Mouse (Mus musculus) CH12.LX (cell line): ENCODE measurements around the gene Fmn2.

Experiments
- CTCF ChIP-seq, 2 experiments: IDR thresholded peaks in 1 of 2; conservative IDR thresholded peaks in 1 of 2; 2 replicates each; pipeline ENCODE4 v1.5.1; 2011 to 2012; ENCODE audit warnings: low read depth in 2 of 2, low read length in 2 of 2, improper control_type of control experiment in 1 of 2, inconsistent platforms in 1 of 2, mild to moderate bottlenecking in 1 of 2, moderate library complexity in 1 of 2
- E2F4 ChIP-seq: IDR thresholded peaks from 2 replicates; pipeline ENCODE4 v1.6.1; 2011; ENCODE audit warnings: low read depth, low read length, improper control_type of control experiment; ENCODE audit not compliant: insufficient replicate concordance
- EP300 ChIP-seq: IDR thresholded peaks from 2 replicates; pipeline ENCODE4 v1.6.1; 2011; ENCODE audit warnings: low read length, improper control_type of control experiment
- JUN ChIP-seq: IDR thresholded peaks from 2 replicates; pipeline ENCODE4 v1.6.1; 2011; ENCODE audit warnings: low read depth, mild to moderate bottlenecking, low read length, improper control_type of control experiment, moderate library complexity; ENCODE audit not compliant: insufficient read depth
- JUND ChIP-seq: conservative IDR thresholded peaks from 2 replicates; pipeline ENCODE4 v1.6.1; 2011; ENCODE audit warnings: low read depth, low read length, improper control_type of control experiment
- POLR2A ChIP-seq: IDR thresholded peaks from 2 replicates; pipeline ENCODE4 v1.6.1; 2011; ENCODE audit warnings: low read depth, mild to moderate bottlenecking, improper control_type of control experiment, low read length
- RAD21 ChIP-seq: IDR thresholded peaks from 2 replicates; pipeline ENCODE4 v1.6.1; 2011; ENCODE audit warnings: low read depth, mild to moderate bottlenecking, low read length, improper control_type of control experiment, moderate library complexity
- TCF12 ChIP-seq: IDR thresholded peaks from 2 replicates; pipeline ENCODE4 v1.6.1; 2014; ENCODE audit warnings: low read depth, mild to moderate bottlenecking, inconsistent platforms, low read length, improper control_type of control experiment
- USF1 ChIP-seq: IDR thresholded peaks from 2 replicates; pipeline ENCODE4 v1.6.1; 2014; ENCODE audit warnings: low read depth, mild to moderate bottlenecking, inconsistent platforms, low read length, improper control_type of control experiment
- USF2 ChIP-seq: conservative IDR thresholded peaks from 2 replicates; pipeline ENCODE4 v1.6.1; 2011; ENCODE audit warnings: low read depth, low read length, improper control_type of control experiment
- ZNF384 ChIP-seq: IDR thresholded peaks from 2 replicates; pipeline ENCODE4 v1.6.1; 2012; ENCODE audit warnings: low read depth, low read length, improper control_type of control experiment, inconsistent platforms

DNA sequence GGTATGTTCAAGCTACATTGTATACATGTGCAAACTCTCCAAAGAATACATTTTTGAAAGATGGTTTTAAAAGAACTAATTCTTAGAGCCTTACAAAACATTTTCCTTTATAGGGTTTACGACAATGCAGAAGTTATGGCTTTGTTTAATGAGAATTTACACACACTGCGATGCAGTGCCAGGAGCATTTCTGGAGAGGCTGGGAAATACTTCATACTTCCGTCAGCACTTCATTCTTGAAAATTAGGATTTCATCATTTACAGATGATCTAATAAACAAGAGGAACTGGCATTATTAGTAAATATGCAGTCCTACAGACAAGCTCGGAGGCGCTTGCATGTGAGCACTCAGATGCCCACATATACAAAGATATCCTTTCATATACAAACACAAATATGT is 199.2 kb downstream of the Fmn2 start:
- TF ChIP-seq CTCF (conservative IDR thresholded peaks at IDR 0.05 in 1 of 2, IDR thresholded peaks at IDR 0.05 in 1 of 2; ENCODE audit: low read depth in 2 of 2, low read length in 2 of 2) = no peak
- no peak for TF ChIP-seq EP300
- no peak for TF ChIP-seq POLR2A
- TF ChIP-seq JUND = no peak
- TF ChIP-seq RAD21 = no peak
- no peak for TF ChIP-seq TCF12
- TF ChIP-seq USF2 = no peak
- TF ChIP-seq E2F4 = no peak
- TF ChIP-seq USF1 = no peak
- TF ChIP-seq ZNF384 = no peak
- no peak for TF ChIP-seq JUN
